Mouse (Mus musculus) ES-Bruce4 (cell line): ENCODE results near the gene Zfp652.

Experiments
- CTCF ChIP-seq: IDR thresholded peaks from one replicate; pipeline ENCODE4 v1.8.1; 2011; ENCODE audit warnings: low read depth, low read length
- POLR2A ChIP-seq: IDR thresholded peaks from one replicate; pipeline ENCODE4 v1.8.1; 2011; ENCODE audit warnings: low read length; ENCODE audit not compliant: insufficient read depth

GRCm38 (mm10) chr11:95737811-95738210 is 25.3 kb downstream of the Zfp652 start:
- TF ChIP-seq CTCF, result no peak
- TF ChIP-seq POLR2A, result no peak
